In the genomic region with DNA sequence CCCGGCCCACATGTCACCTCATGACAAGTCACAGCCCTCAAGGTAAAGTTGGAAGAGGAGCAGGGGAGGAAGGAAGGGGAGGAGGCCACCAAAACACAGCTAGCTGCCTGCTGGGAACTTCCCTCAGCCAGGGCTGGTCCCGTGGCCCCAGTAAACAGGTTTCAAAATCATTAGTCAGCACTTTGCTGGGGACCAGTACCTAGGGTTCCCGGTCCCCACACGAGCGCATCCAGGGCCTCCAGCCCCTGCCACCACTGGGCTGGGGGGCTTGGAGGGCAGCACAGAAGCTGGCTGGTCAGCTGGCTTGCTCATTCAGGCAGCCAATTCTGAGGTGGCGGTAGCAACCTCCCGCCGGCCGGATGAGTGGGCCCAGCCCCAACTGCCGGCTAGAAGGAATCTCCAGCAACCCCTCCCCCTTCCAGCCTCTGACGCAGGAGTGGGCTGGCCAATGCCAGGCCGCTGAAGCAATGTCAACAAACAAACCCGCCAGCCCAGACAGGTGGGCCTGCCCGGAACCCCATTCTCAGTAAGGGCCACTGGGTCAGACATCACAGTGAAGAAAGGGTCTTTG, we compare ENCODE assay signal across 8 mouse cellular contexts. TPM values are rescaled to one million over a fixed set of nuclear protein-coding genes. Genes with fewer than 3 reads are reported as not detected.
DNase-seq lines count a peak whose midpoint lies in the region; ATAC-seq and TF ChIP-seq lines count a peak whose summit lies in the region.

No protein-coding gene starts in this region.

- H3K4me2 ChIP-seq in embryonic facial prominence, embryonic 15.5 days (replicated peaks) = peak overlapping the region; percentile 84
- peak overlapping the region; percentile 87 for H3K4me2 ChIP-seq in kidney, embryonic 14.5 days (replicated peaks; ENCODE audit: low read depth, low read length)
- H3K4me2 ChIP-seq in limb, embryonic 15.5 days = peak overlapping the region; percentile 82
- H3K4me2 ChIP-seq in midbrain, postnatal 0 days (ENCODE audit: low read depth, low read length, poor library complexity, severe bottlenecking) = peak overlapping the region; percentile 99

- H3K4me1 ChIP-seq in bone marrow macrophage, adult 2 months (ENCODE audit: control insufficient read depth, insufficient read depth, low read length) = peaks cover 15% of the 10 kb centered on the region
- H3K4me1 ChIP-seq in embryonic facial prominence, embryonic 15.5 days = peaks cover 47% of the 10 kb centered on the region
- peaks cover 15% of the 10 kb centered on the region for H3K4me1 ChIP-seq in kidney, embryonic 14.5 days (ENCODE audit: control insufficient read depth, insufficient read depth, low read length)
- H3K4me1 ChIP-seq in limb, embryonic 15.5 days = peaks cover 46% of the 10 kb centered on the region
- H3K4me1 ChIP-seq in midbrain, postnatal 0 days (ENCODE audit: insufficient read depth, low read length) = peaks cover 5% of the 10 kb centered on the region; the same call in 1 of the 2 replicates

- no peaks in the 10 kb centered on the region for H3K27me3 ChIP-seq in embryonic facial prominence, embryonic 15.5 days
- no peaks in the 10 kb centered on the region for H3K27me3 ChIP-seq in kidney, embryonic 14.5 days (ENCODE audit: control insufficient read depth, insufficient read depth, low read length)
- no peaks in the 10 kb centered on the region for H3K27me3 ChIP-seq in limb, embryonic 15.5 days
- no peaks in the 10 kb centered on the region for H3K27me3 ChIP-seq in midbrain, postnatal 0 days (ENCODE audit: insufficient read depth, low read length)

- peaks cover 17% of the 10 kb centered on the region; the same call in 1 of the 2 replicates for H3K36me3 ChIP-seq in embryonic facial prominence, embryonic 15.5 days
- H3K36me3 ChIP-seq in kidney, embryonic 14.5 days (ENCODE audit: control insufficient read depth, insufficient read depth, low read length) = peaks cover 12% of the 10 kb centered on the region; the same call in 1 of the 2 replicates
- peaks cover 16% of the 10 kb centered on the region for H3K36me3 ChIP-seq in limb, embryonic 15.5 days
- 0 out of 2 replicates have a peak, but pooled peaks cover 3% of the 10 kb centered on the region for H3K36me3 ChIP-seq in midbrain, postnatal 0 days (ENCODE audit: insufficient read depth, low read length)

- under 1% methylated on average over 14 of the region's 14 CpGs for WGBS in embryonic facial prominence, embryonic 15.5 days
- WGBS in kidney, embryonic 14.5 days = 2% methylated on average over 14 of the region's 14 CpGs
- WGBS in limb, embryonic 15.5 days = 2% methylated on average over 14 of the region's 14 CpGs
- 6% methylated on average over 13 of the region's 14 CpGs for WGBS in midbrain, postnatal 0 days

- DNase-seq in A20 (ENCODE audit: low read depth, low spot score) = peak; percentile 89
- peak; percentile 90 to 93 for DNase-seq in heart, adult 9 months (ENCODE audit: low spot score in 2 of 2)
- peak; percentile 86 for DNase-seq in midbrain, postnatal 0 days (ENCODE audit: low spot score)
- DNase-seq in spleen, postnatal 10 days (ENCODE audit: low spot score in 2 of 2) = peak; percentile 84 to 90

- peak overlapping the region; percentile 96 for H3K9ac ChIP-seq in embryonic facial prominence, embryonic 15.5 days
- H3K9ac ChIP-seq in kidney, embryonic 14.5 days (ENCODE audit: low read depth, low read length) = peak overlapping the region; percentile 97
- peak overlapping the region; percentile 98 for H3K9ac ChIP-seq in limb, embryonic 15.5 days
- peak overlapping the region; percentile 88 for H3K9ac ChIP-seq in midbrain, postnatal 0 days (replicated peaks; ENCODE audit: low read length, poor library complexity, severe bottlenecking)

- H3K4me3 ChIP-seq in bone marrow macrophage, adult 2 months (ENCODE audit: insufficient read depth, low read length) = peak overlapping the region; percentile 90
- peak overlapping the region; percentile 96 for H3K4me3 ChIP-seq in embryonic facial prominence, embryonic 15.5 days (replicated peaks)
- H3K4me3 ChIP-seq in kidney, embryonic 14.5 days (ENCODE audit: low read length) = peak overlapping the region; percentile 86
- peak overlapping the region; percentile 80 for H3K4me3 ChIP-seq in limb, embryonic 15.5 days
- peak overlapping the region; percentile 92 for H3K4me3 ChIP-seq in midbrain, postnatal 0 days (ENCODE audit: low read depth, low read length)

- no peak for TF ChIP-seq CTCF in bone marrow macrophage, adult 2 months (IDR thresholded peaks at IDR 0.05; ENCODE audit: low read depth, low read length)
- TF ChIP-seq CTCF in midbrain, postnatal 0 days (IDR thresholded peaks at IDR 0.05) = no peak

- peak; percentile 55 for ATAC-seq in embryonic facial prominence, embryonic 15.5 days (ENCODE audit: insufficient number of reproducible peaks, low FRiP score, low TSS enrichment, low read depth)
- ATAC-seq in kidney, embryonic 14.5 days (ENCODE audit: low FRiP score, low TSS enrichment) = peak; percentile 53
- ATAC-seq in limb, embryonic 15.5 days (ENCODE audit: insufficient number of reproducible peaks, low FRiP score, low TSS enrichment, low read depth) = no peak
- 0 out of 2 replicates have a peak, but pooled peaks have one; percentile 8 for ATAC-seq in midbrain, postnatal 0 days (ENCODE audit: low FRiP score)

- TF ChIP-seq POLR2A in bone marrow macrophage, adult 2 months (IDR thresholded peaks at IDR 0.05; ENCODE audit: borderline replicate concordance, low read depth, low read length) = 0 out of 2 replicates have a peak, but pooled peaks have one; percentile 20

- peak overlapping the region; percentile 83 for H3K27ac ChIP-seq in bone marrow macrophage, adult 2 months (ENCODE audit: insufficient read depth, low read depth, low read length)
- peak overlapping the region; percentile 88 for H3K27ac ChIP-seq in embryonic facial prominence, embryonic 15.5 days (replicated peaks)
- H3K27ac ChIP-seq in kidney, embryonic 14.5 days (ENCODE audit: low read depth, low read length) = peak overlapping the region; percentile 49; the same call in 1 of the 2 replicates
- H3K27ac ChIP-seq in limb, embryonic 15.5 days = peak overlapping the region; percentile 90
- no peak overlapping the region for H3K27ac ChIP-seq in midbrain, postnatal 0 days (ENCODE audit: low read depth, low read length)

- H3K9me3 ChIP-seq in embryonic facial prominence, embryonic 15.5 days (replicated peaks) = no peaks in the 10 kb centered on the region
- no peaks in the 10 kb centered on the region for H3K9me3 ChIP-seq in kidney, embryonic 14.5 days (ENCODE audit: control insufficient read depth, low read length)
- H3K9me3 ChIP-seq in limb, embryonic 15.5 days = no peaks in the 10 kb centered on the region
- no peaks in the 10 kb centered on the region for H3K9me3 ChIP-seq in midbrain, postnatal 0 days (ENCODE audit: low read length)

RNA-seq across cellular contexts. Expression of gene Ulk1, which starts 1.8 kb away (rescaled TPM):
- polyA plus RNA-seq in bone marrow macrophage, adult 2 months (2012; ENCODE audit: insufficient read depth, insufficient read length, missing spikeins) = 46.3 and 55.4 TPM in 2 replicates
- polyA plus RNA-seq in embryonic facial prominence, embryonic 15.5 days (2015; fragmentation: Nextera tagmentation; extraction: Ambion mirVana) = 18.6 and 21.4 TPM in 2 replicates
- 33.6 and 34.6 TPM in 2 replicates for polyA plus RNA-seq in kidney, embryonic 14.5 days (2014; fragmentation: Nextera tagmentation; extraction: Ambion mirVana)
- 15.2 and 17.6 TPM in 2 replicates for polyA plus RNA-seq in limb, embryonic 15.5 days (2015; fragmentation: Nextera tagmentation; extraction: Ambion mirVana)
- 69.8 and 75.4 TPM in 2 replicates for total RNA-seq in midbrain, postnatal 0 days (2014; rRNA removed)
- 17.8 and 21.1 TPM in 2 replicates for polyA plus RNA-seq in midbrain, postnatal 0 days (2015; fragmentation: Nextera tagmentation; extraction: Ambion mirVana)

RNA-seq across cellular contexts. Expression of gene Pus1, which starts 27.7 kb away (rescaled TPM):
- 11.4 and 12.7 TPM in 2 replicates for polyA plus RNA-seq in bone marrow macrophage, adult 2 months (2012; ENCODE audit: insufficient read depth, insufficient read length, missing spikeins)
- 35.1 and 35.9 TPM in 2 replicates for polyA plus RNA-seq in embryonic facial prominence, embryonic 15.5 days (2015; fragmentation: Nextera tagmentation; extraction: Ambion mirVana)
- 24.5 and 25.2 TPM in 2 replicates for polyA plus RNA-seq in kidney, embryonic 14.5 days (2014; fragmentation: Nextera tagmentation; extraction: Ambion mirVana)
- polyA plus RNA-seq in limb, embryonic 15.5 days (2015; fragmentation: Nextera tagmentation; extraction: Ambion mirVana) = 33.1 and 36.3 TPM in 2 replicates
- total RNA-seq in midbrain, postnatal 0 days (2014; rRNA removed) = 10.4 and 11.6 TPM in 2 replicates
- 16.3 and 17.5 TPM in 2 replicates for polyA plus RNA-seq in midbrain, postnatal 0 days (2015; fragmentation: Nextera tagmentation; extraction: Ambion mirVana)

RNA-seq across cellular contexts. Expression of gene Hscb, which starts 31.4 kb away (rescaled TPM):
- polyA plus RNA-seq in bone marrow macrophage, adult 2 months (2012; ENCODE audit: insufficient read depth, insufficient read length, missing spikeins) = 58.7 and 84.4 TPM in 2 replicates
- polyA plus RNA-seq in embryonic facial prominence, embryonic 15.5 days (2015; fragmentation: Nextera tagmentation; extraction: Ambion mirVana) = 24.6 and 25.2 TPM in 2 replicates
- polyA plus RNA-seq in kidney, embryonic 14.5 days (2014; fragmentation: Nextera tagmentation; extraction: Ambion mirVana) = 31.0 and 31.3 TPM in 2 replicates
- 24.6 and 25.9 TPM in 2 replicates for polyA plus RNA-seq in limb, embryonic 15.5 days (2015; fragmentation: Nextera tagmentation; extraction: Ambion mirVana)
- total RNA-seq in midbrain, postnatal 0 days (2014; rRNA removed) = 9.6 and 13.4 TPM in 2 replicates
- 9.2 and 9.8 TPM in 2 replicates for polyA plus RNA-seq in midbrain, postnatal 0 days (2015; fragmentation: Nextera tagmentation; extraction: Ambion mirVana)

RNA-seq across cellular contexts. Expression of gene Chek2, which starts 31.6 kb away (rescaled TPM):
- 32.6 and 33.5 TPM in 2 replicates for polyA plus RNA-seq in bone marrow macrophage, adult 2 months (2012; ENCODE audit: insufficient read depth, insufficient read length, missing spikeins)
- 17.1 and 23.5 TPM in 2 replicates for polyA plus RNA-seq in embryonic facial prominence, embryonic 15.5 days (2015; fragmentation: Nextera tagmentation; extraction: Ambion mirVana)
- polyA plus RNA-seq in kidney, embryonic 14.5 days (2014; fragmentation: Nextera tagmentation; extraction: Ambion mirVana) = 36.2 and 37.5 TPM in 2 replicates
- 20.0 and 20.7 TPM in 2 replicates for polyA plus RNA-seq in limb, embryonic 15.5 days (2015; fragmentation: Nextera tagmentation; extraction: Ambion mirVana)
- total RNA-seq in midbrain, postnatal 0 days (2014; rRNA removed) = 3.2 and 27.2 TPM in 2 replicates
- 1.9 and 2.6 TPM in 2 replicates for polyA plus RNA-seq in midbrain, postnatal 0 days (2015; fragmentation: Nextera tagmentation; extraction: Ambion mirVana)

RNA-seq across cellular contexts. Expression of gene Ep400, which starts 37.6 kb away (rescaled TPM):
- 27.9 and 31.5 TPM in 2 replicates for polyA plus RNA-seq in bone marrow macrophage, adult 2 months (2012; ENCODE audit: insufficient read depth, insufficient read length, missing spikeins)
- polyA plus RNA-seq in embryonic facial prominence, embryonic 15.5 days (2015; fragmentation: Nextera tagmentation; extraction: Ambion mirVana) = 46.2 and 51.6 TPM in 2 replicates
- 30.7 and 56.3 TPM in 2 replicates for polyA plus RNA-seq in kidney, embryonic 14.5 days (2014; fragmentation: Nextera tagmentation; extraction: Ambion mirVana)
- polyA plus RNA-seq in limb, embryonic 15.5 days (2015; fragmentation: Nextera tagmentation; extraction: Ambion mirVana) = 39.1 and 44.4 TPM in 2 replicates
- total RNA-seq in midbrain, postnatal 0 days (2014; rRNA removed) = 67.2 and 72.1 TPM in 2 replicates
- 27.7 and 38.5 TPM in 2 replicates for polyA plus RNA-seq in midbrain, postnatal 0 days (2015; fragmentation: Nextera tagmentation; extraction: Ambion mirVana)
